Mouse (Mus musculus) kidney, adult 11 months (tissue): Measurements from ENCODE around the gene Metap1.
A peak's percentile ranks its signal among the peaks of the same experiment; 100 is the strongest.

ENCODE experiments used
- DNase-seq: peaks from one replicate; pipeline ENCODE4 v3.0.0; 2022

The Metap1 gene

GRCm38 (mm10) chr3:138489327-138490033, at the start of gene Metap1:
Gene Metap1 (minus strand): TSS chr3:138489515.
- DNase-seq: peak; percentile 92

DNA sequence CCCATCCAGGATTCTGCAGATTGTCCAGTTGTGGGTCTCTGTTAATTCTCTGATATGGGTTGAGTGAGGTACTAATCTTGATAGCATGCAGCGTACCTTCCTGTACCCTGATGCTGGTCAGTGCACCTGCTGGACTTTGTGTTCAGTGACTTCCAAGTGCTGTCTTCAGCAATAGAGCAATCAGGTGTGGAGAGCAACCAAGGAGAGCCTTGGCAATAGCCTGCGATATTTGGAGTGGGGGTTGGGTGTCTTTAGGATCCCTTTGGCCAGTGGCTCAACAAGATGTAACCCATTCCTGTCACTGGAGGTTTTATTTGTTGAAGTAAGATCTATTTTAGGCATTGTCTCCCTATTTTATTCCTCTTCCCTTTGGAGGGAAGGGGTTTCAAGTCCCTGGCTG, 46.7 kb upstream of the Metap1 start:
- peak; percentile 69 for DNase-seq

DNA sequence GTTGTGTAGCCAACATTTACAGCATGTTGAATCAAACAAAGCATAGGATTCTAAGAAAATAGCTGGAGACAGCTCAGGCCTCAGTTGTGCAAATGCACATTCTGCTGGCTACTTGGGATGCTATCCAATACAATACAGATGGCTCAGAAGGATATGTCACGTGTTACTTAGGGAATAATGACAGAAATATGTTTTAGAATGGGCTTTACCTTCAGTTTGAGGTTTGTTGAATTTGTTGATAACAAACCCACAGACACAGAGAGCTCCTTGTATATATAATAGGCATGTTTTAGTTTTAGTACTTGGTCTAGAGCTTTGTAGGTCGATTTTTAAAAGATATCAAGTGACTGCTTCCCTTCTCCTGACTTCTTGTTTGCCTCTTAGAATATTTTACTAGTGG, 43.4 kb upstream of the Metap1 start:
- no peak for DNase-seq

DNA sequence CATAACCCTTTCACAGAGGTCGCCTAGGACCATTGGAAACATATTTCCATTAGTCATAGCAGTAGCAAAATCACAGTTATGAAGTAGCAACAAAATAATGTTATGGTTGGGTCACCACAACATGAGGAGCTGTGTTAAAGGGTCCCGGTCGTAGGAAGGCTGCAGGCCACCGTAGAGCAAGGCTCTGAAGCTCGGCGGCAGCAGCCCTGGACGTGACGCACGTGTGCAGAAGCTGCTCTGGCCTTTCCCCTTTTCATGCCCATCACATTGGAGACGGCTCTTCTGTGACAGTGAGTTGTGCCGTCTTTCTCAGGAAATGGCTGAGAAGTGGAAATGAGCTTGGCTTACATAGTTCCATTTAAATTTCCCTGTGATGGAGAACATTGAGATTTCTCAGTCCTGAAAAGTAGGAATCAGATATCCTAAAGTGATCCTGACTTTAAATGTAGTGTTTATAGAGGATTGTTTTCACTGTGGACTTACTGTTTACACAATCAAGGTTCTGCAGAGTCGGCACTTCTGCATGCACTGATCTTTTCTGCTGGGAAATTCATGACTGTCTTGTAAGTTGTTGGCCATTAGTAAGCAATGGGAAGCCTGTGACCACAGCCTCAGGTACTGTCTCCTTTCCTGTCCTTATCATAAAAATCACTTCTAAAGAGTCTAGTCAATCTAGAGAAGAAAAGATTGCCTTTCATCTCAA, 42.3 kb upstream of the Metap1 start:
- no peak for DNase-seq

GRCm38 (mm10) chr3:138530578-138531478, 41.5 kb upstream of the Metap1 start:
- DNase-seq: no peak

GRCm38 (mm10) chr3:138528265-138528664, 39.0 kb upstream of the Metap1 start:
- no peak for DNase-seq

- peak; percentile 64 for DNase-seq
Measured at GRCm38 (mm10) chr3:138527667-138528231, 38.4 kb upstream of the Metap1 start.

DNA sequence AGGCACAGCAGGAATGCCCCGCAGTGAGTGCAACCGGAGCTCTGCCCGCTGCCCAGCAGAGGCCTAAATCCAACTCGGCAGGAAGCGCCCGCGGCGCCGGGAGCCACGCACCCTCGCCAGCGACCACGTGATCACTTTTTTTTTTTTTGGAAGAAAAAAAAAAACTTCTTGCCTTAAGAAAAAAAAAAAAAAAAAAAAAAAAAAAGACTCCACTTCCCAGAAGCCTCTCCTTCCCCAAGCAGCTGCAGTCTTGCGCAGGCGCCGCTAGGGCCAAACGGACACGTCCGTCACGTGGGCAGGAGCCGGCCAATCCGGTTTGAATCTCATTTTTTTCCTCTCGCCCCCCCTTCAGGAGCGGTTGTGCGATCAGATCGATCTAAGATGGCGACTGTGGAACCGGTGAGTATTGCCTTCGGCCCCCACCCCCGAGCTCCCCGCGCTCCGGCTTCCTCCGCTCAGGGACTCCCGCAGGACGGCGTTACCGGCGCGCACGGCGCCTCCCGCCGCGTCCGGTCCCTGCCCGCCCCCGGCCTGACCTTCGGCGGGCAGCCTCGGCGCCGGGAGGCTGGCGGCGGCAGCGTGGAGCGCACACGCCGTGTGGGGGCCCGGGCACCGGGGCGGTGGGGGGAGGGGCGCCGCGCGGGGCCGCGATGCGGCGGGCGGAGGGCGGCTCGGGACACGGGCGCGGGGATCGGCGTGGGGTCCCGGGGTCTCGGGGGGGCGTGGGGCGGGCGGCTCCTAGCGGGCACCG, 37.8 kb upstream of the Metap1 start:
- peak; percentile 98 for DNase-seq

DNA sequence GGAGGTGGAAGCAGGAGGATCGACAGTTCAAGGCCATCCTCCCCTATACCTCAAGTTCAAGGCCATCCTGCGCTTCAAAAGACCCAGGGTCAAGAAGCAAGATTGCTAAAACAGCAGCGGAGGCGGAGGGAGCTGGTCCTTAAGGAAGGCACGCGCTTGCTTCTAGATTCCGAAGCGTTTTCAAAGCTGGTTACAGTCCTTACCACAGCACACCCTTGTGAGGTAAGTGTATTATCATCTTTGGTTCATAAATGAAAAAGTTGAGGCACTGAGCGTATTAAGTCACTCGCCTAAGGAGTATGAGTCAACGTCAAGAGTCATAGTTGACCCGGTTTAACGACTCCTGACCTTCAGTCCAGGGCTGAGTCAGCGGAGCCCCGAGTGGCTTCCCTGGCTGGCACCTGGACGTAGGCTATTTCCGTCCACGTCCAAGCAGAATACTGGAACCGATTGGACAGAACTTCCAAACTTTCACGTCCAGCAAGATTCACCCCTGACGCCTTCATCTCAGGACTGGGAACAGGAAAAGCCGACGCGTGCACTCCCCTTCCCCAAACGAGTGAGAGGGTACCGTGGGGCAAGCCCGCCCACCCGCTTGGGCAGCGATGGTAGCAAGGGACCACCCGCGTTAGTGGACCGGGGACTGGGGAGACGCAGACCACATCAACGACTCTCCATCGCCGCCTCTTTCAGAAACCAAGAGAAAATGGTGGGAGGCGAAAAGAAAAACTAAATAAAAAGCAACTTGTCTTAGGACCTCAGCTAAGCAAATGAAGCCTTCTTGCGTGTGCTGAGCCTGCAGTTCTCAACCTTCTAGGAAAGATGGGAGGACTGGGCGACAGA, 37.0 kb upstream of the Metap1 start, which contains the start of gene Eif4e:
TSS of gene Eif4e (plus strand) at position 107 of the 843 bp plus-strand sequence.
- DNase-seq: peak; percentile 77

DNA sequence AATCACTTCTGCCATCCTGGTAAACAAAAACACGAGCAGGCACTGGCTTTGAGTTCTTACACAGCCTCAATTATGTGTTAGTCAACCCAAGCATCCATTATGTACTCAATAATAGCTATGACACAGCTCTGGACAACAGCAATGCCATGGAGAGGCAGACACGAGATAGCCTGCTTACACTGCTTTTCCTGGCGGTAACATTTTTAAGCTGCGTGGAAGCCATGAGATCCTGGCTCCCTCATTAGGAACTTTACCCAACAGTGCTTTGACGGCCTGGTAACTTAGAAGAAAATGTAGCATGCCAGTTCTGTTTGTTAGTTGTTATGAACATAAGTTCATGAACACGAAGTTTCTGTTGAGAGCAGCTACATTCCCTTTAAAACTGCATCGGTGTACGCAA, 36.2 kb upstream of the Metap1 start:
- no peak for DNase-seq

- DNase-seq: no peak
Measured at GRCm38 (mm10) chr3:138523956-138524355, 34.6 kb upstream of the Metap1 start.

- DNase-seq: no peak
Measured at GRCm38 (mm10) chr3:138519218-138519617, 29.9 kb upstream of the Metap1 start.

- DNase-seq: no peak
Measured at GRCm38 (mm10) chr3:138517881-138518280, 28.6 kb upstream of the Metap1 start.

DNA sequence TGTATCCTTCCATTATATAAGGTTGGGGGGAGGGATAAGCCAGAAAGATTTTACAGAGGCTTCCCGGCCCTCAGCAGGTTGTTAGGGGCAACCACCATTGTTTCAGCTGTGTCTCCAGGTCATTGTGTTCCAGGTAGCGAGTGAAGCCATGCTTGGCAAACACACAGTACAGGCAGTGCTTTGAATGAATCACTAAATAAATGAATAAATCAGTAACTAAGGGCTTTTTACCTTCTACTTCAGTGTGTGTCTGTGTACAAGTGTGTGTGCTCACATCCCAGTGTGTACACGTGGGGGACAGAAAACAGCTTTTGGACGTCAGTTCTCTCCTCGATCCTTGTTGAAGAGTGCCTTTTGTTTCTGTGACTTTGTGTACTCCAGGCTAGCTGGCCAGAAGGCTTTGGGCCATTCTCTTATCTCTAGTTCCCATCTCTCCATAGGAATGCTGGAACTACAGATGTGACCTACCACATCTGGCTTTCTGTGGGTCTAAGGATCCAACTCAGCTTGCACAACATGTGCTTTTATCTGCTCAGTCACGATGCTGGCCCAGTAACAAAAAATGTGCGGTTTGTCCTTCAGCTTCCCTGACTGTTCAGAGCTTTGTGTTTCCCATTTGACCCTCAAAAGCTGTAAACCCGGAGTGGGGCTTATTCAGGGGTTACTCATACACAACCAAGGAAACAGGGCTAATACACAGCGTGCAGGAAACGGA, 26.5 kb upstream of the Metap1 start:
- no peak for DNase-seq

DNA sequence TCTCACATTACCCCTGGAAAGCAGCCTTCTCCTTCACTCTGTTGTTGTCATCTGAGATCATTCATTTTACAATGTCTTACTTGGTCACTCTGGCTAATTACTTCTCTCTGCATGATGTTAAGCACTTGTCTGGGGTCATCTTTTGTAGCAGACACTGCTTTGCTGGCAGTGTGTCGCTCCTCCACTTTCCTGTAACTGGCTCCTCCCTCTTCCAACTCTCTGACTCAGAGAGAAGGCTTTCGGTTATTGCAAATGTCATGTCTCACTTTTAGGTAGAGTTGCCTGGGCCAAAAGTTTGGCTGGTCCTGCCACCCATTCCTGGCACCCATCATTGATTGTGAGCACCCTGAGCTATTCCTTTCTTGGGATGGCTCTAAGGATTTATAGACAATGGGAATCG, 25.4 kb upstream of the Metap1 start:
- DNase-seq: no peak

DNA sequence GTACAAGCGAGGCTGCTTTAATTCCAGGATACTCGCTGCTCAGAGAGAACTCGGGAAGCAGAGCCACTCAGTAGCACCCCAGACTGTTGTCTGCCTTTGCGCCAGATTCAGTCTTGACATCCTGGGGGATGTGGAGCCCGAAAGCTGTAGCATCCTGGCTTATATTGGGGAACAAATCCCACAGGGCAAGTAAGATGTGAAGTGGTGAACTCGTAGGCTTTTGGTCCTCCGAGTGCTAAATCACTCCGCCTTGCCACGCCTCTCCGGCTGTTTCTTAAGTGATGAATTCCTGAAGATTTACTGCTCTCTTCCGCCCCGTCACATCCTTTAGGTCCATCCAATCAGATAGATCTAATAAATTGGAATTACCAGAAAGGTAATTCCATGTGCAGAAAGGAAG, 23.9 kb upstream of the Metap1 start:
- DNase-seq: peak; percentile 13

GRCm38 (mm10) chr3:138510471-138510870, 21.2 kb upstream of the Metap1 start:
- no peak for DNase-seq

DNA sequence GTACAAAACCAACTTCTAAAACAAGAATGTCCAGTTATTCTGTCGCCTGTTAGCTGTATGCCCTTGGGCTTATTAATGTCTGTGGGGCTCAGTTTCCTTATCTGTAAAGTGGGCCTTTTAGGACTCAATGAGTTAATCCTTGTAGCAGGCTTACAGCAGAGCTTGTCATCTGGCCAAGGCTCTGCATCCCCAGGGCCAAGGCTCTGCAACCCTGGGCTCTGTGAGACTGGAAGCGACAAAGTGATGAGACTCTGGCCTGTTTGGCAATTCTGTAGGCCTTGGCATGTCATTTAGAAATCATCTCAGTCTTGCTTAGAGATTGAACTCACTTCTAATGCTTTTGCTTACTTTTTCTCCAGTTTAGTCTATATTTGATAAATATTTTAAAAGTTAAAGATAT, 20.3 kb upstream of the Metap1 start:
- DNase-seq: no peak

- DNase-seq: no peak
Measured at GRCm38 (mm10) chr3:138506749-138507148, 17.4 kb upstream of the Metap1 start.

- DNase-seq: no peak
Measured at GRCm38 (mm10) chr3:138503754-138504153, 14.4 kb upstream of the Metap1 start.
